Mouse (Mus musculus) midbrain, embryonic 16.5 days (tissue): ENCODE measurements around the gene Fam53a. TPM values are rescaled to one million over a fixed set of nuclear protein-coding genes. Genes with fewer than 3 reads are reported as not detected.

Source experiments
- ATAC-seq: fragments of 200-750 bp; cut with Nextera tagmentation; 2 replicates; pipeline ENCODE4 v1.8.0; 2017; ENCODE audit warnings: moderate TSS enrichment
- H3K27ac ChIP-seq: fragments of 300-500 bp; sonication (generic); 2 replicates; pipeline ENCODE4 v1.5.1; 2014; ENCODE audit warnings: mild to moderate bottlenecking, low read length, mixed read lengths
- H3K27me3 ChIP-seq: fragments of 300-500 bp; sonication (generic); 2 replicates; pipeline ENCODE4 v1.6.1; 2014; ENCODE audit warnings: low read depth, low read length, mixed read lengths; ENCODE audit not compliant: control insufficient read depth, insufficient read depth
- H3K36me3 ChIP-seq: fragments of 300-500 bp; sonication (generic); 2 replicates; pipeline ENCODE4 v1.6.1; 2014; ENCODE audit warnings: mild to moderate bottlenecking, low read length, moderate library complexity, mixed read lengths; ENCODE audit not compliant: control insufficient read depth, insufficient read depth
- H3K4me1 ChIP-seq: fragments of 300-500 bp; sonication (generic); 2 replicates; pipeline ENCODE4 v1.6.1; 2014; ENCODE audit warnings: mild to moderate bottlenecking, low read length, mixed read lengths; ENCODE audit not compliant: control insufficient read depth, insufficient read depth
- H3K4me2 ChIP-seq: fragments of 300-500 bp; sonication (generic); 2 replicates; pipeline ENCODE4 v1.6.1; 2014; ENCODE audit warnings: mild to moderate bottlenecking, low read length, mixed read lengths
- H3K4me3 ChIP-seq: fragments of 300-500 bp; sonication (generic); 2 replicates; pipeline ENCODE4 v1.5.1; 2014; ENCODE audit warnings: low read depth, mild to moderate bottlenecking, low read length, moderate library complexity, mixed read lengths
- H3K9ac ChIP-seq: fragments of 300-500 bp; sonication (generic); 2 replicates; pipeline ENCODE4 v1.6.1; 2014; ENCODE audit warnings: low read depth, low read length, mixed read lengths
- H3K9me3 ChIP-seq: fragments of 300-500 bp; sonication (generic); replicated peaks from 2 replicates; pipeline ENCODE4 v1.6.1; 2014; ENCODE audit warnings: mild to moderate bottlenecking, low read length, mixed read lengths; ENCODE audit not compliant: control insufficient read depth, poor library complexity, severe bottlenecking
- WGBS: fragments of 180-500 bp; shearing (Covaris S2); extraction: QIAGEN DNeasy Blood & Tissue Kit; methylation state at CpG from one replicate; pipeline ENCODE4 v1.1.7; 2014; 5-methylcytosine and 5-hydroxymethylcytosine counted together
- polyA plus RNA-seq: library from polyadenylated mRNA; unstranded; fragments of >200 nt; fragmentation: Nextera tagmentation; extraction: Ambion mirVana; gene quantifications from 2 replicates; pipeline ENCODE4 v1.2.1, GENCODE M21; 2015

Fam53a gene
- polyA plus RNA-seq, 1 experiment from 2014 or later, result 30.3 TPM

DNA sequence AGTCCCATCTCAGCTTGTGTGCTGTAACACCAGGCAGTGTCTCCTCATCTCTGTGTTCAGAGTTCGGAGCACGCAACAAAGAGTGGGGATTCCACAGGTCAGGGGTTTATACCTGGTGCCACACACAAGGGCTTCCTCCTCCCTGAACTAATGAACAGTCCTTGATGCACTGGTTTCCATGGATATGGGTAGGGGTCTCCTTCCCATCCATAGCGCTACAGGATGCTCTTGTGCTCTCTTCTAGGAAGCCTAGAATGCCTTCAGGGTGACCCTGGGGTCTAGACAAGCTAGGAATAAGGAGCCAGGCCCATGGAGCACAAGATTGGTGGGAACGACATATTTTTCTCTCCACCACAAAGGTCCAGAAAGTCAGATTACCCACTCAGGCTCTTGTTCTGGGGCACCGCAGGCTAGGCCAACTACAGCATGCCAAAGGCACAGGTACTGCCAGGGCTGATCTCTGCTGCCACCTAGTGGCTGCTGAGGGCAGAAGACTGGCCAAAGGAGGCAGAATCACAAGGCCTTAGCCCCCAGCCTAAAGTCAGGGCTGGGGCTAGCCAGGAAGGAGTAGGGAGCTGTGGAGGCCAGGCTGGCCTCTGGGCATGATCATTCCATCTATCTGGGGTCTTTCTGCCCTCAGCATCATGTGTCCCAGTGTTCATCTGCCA lies 40.1 kb downstream of the Fam53a start:
- WGBS, result 69% methylated on average over 5 of the region's 5 CpGs
- Histone ChIP-seq H3K9me3 (no peaks in the 10 kb centered on the region), H3K9ac (no peak overlapping the region), H3K27me3 (no peaks in the 10 kb centered on the region), H3K36me3 (no peaks in the 10 kb centered on the region), H3K4me3 (no peak overlapping the region), H3K27ac (no peak overlapping the region), H3K4me1 (no peaks in the 10 kb centered on the region), H3K4me2 (no peak overlapping the region)
- peak; percentile 66 for ATAC-seq

DNA sequence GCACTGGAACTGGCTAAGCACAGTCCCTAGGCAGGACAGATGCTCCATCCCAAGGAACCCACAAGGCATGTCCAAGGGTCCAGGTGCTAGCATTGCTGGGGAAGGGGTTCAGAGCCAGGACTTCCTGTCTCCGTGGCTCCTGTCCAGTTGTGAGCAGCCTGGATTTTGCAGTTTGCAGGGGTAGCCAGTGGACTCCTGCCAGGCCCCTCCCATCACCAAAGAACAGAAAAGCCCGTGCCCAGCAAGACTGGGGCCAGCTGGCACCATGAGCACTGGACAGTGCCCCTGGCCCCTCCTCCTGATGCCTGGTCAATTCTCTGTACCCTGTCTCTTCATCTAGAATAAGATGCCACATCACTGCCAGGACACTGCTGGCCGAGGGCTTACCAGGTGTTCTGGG lies 41.4 kb downstream of the Fam53a start:
- WGBS, result 83% methylated on average over 3 of the region's 3 CpGs
- H3K27ac ChIP-seq, result no peak overlapping the region
- no peak for ATAC-seq
- H3K4me3 ChIP-seq, result no peak overlapping the region
- no peak overlapping the region for H3K4me2 ChIP-seq
- H3K36me3 ChIP-seq, result no peaks in the 10 kb centered on the region
- H3K9me3 ChIP-seq, result no peaks in the 10 kb centered on the region
- no peaks in the 10 kb centered on the region for H3K27me3 ChIP-seq
- no peaks in the 10 kb centered on the region for H3K4me1 ChIP-seq
- H3K9ac ChIP-seq, result no peak overlapping the region

DNA sequence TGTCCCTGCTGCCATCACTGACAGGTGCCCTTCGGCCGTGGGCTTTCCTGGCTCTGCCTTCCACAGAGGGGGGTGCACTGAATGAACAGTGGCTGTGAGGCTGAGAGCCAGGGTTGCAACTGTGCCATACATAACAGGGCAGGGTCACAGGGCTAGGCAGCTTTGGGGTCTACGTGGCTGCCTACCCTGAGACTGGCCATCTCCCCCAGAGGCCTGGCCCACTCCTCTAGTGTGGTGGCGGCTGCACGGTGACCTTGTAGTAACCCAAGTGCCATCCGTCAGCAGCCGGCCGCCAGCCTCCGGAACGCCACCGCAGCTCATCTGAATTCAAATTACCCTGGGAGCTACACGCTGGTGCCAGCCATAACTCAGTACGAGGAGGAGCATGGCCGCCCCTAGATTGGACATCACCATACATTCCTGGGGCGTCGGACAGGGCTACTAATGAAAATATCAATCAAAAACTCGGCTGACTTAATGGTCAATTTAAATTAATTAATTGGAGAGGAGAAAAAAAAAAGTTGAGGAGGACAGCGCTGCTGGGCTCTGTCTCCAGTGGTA lies 41.9 kb downstream of the Fam53a start:
- WGBS, result 78% methylated on average over 18 of the region's 18 CpGs
- Histone ChIP-seq H3K4me3 (no peak overlapping the region), H3K36me3 (no peaks in the 10 kb centered on the region), H3K4me2 (no peak overlapping the region), H3K9ac (no peak overlapping the region), H3K27ac (no peak overlapping the region), H3K9me3 (no peaks in the 10 kb centered on the region), H3K4me1 (no peaks in the 10 kb centered on the region), H3K27me3 (no peaks in the 10 kb centered on the region)
- ATAC-seq, result no peak

DNA sequence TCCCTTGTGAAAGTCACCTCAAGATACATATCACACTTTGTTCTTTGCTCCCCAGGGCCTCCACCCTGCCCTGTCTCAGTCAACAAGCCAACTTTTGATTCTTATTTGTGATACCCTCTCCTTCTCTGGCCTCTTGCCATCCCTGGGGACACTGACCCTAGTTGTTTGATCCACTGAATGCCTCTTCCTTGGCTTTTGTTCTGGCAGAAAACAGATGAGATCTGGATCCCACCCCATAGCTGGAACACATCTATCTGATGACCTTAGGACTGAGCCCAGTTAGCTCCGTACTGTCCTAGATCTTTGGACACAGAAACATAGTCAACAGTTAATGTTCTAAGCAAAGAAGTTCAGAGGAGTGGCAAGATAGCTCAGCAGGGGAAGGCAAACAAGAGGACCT lies 49.1 kb downstream of the Fam53a start:
- Histone ChIP-seq H3K9me3 (no peaks in the 10 kb centered on the region), H3K27ac (no peak overlapping the region), H3K27me3 (no peaks in the 10 kb centered on the region; the same call in 1 of the 2 replicates), H3K9ac (no peak overlapping the region), H3K36me3 (no peaks in the 10 kb centered on the region), H3K4me3 (no peak overlapping the region), H3K4me1 (no peaks in the 10 kb centered on the region), H3K4me2 (no peak overlapping the region)
- WGBS, result 87% methylated on average over 1 of the region's 1 CpGs
- no peak for ATAC-seq

DNA sequence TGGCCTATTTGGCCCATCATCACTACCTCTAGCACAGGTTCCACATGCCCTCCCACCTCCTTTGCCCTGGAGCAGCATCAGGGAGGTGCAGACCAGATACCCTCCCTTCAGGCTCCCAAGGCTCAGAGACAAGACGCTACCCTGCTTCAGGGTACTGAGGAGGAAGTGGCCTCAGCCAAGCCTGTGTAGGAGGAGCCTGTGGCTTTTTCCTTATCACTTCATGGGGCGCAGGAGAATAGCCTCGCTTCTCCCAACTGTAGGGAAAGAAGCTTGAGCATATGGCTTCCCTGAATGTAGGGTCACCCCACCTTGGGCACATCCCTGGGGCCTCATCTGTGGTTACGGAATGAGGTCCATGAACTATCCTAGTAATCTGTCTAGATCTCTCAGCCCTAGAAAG lies 55.2 kb downstream of the Fam53a start:
- no peaks in the 10 kb centered on the region for H3K36me3 ChIP-seq
- H3K4me3 ChIP-seq, result no peak overlapping the region
- no peaks in the 10 kb centered on the region for H3K27me3 ChIP-seq
- no peak overlapping the region for H3K4me2 ChIP-seq
- H3K27ac ChIP-seq, result no peak overlapping the region
- no peak overlapping the region for H3K9ac ChIP-seq
- 89% methylated on average over 4 of the region's 4 CpGs for WGBS
- no peak for ATAC-seq
- no peaks in the 10 kb centered on the region for H3K4me1 ChIP-seq
- no peaks in the 10 kb centered on the region for H3K9me3 ChIP-seq

DNA sequence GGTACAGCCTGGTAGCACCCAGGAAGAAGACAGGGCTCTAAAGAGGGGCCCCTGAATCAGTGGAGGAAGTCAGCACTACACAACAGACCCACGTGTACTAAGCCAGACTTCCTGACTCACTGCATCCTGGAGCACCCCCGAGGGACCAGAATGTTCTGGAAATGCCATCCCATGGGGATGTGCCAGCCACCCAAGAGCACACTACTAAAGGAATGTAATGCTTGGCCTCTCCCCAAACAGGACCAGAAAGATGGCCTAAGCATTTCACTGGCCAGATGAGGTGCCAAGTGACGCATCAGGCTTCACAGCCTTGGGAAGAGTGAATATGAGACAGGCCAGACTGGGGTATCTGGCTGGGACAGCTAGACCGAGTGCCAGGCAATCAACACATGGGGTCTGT lies 63.5 kb downstream of the Fam53a start:
- 89% methylated on average over 4 of the region's 4 CpGs for WGBS
- ATAC-seq, result no peak
- Histone ChIP-seq H3K4me1 (no peaks in the 10 kb centered on the region), H3K4me3 (no peak overlapping the region), H3K27ac (no peak overlapping the region), H3K27me3 (no peaks in the 10 kb centered on the region), H3K4me2 (no peak overlapping the region), H3K9me3 (no peaks in the 10 kb centered on the region), H3K9ac (no peak overlapping the region), H3K36me3 (no peaks in the 10 kb centered on the region)

DNA sequence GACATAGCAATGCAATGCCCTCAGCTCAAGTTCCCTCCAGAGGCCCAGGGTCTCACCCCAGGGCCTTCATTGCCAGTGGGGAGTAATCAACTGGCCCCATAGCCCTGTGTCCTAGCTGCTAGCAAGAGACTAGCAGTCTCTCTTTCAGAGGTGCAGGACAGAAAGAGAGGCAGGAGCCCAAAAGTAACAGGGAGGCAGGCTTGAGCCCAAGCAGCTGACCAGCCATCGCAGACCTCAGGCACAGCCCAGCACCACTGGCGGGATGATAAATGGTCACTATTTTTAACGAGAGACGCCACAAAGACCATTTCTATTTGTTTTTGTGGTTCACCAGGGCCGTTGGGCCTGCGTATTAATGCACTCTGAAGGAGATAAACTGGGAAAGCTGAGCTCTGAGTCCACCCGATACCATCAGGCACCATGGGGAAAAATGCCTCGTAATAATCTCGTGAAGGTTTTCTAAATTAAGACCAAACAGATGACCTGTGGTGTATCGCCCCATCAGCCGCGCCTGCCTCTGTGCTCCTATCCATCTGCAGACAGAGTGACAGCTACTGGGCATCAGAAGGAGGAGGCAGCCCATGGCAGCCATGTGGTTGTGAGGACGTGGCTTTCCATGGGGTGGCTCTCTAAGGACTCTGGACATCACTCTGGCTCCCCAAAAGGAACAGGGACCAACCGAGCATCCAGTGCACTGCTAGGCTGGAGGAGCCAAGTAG lies 73.0 kb downstream of the Fam53a start:
- Histone ChIP-seq H3K9me3 (no peaks in the 10 kb centered on the region), H3K4me1 (no peaks in the 10 kb centered on the region), H3K4me2 (no peak overlapping the region), H3K36me3 (no peaks in the 10 kb centered on the region), H3K9ac (no peak overlapping the region), H3K27ac (no peak overlapping the region), H3K4me3 (no peak overlapping the region), H3K27me3 (no peaks in the 10 kb centered on the region)
- no peak for ATAC-seq
- 89% methylated on average over 14 of the region's 14 CpGs for WGBS

Other genes starting within 250 kb of the Fam53a start
- gene Nkx1-1, start 195.7 kb downstream of the Fam53a start, polyA plus RNA-seq, result not detected in 2 replicates
- 0.70 and 0.89 TPM in 2 replicates for gene Gm9903, start 290 bp upstream of the Fam53a start, polyA plus RNA-seq
- 119 and 123 TPM in 2 replicates for gene Slbp, start 22.9 kb upstream of the Fam53a start, polyA plus RNA-seq
- 25.0 and 28.4 TPM in 2 replicates for gene Tacc3, start 28.5 kb upstream of the Fam53a start, polyA plus RNA-seq
- 29.1 and 29.7 TPM in 2 replicates for gene Tmem129, start 28.8 kb upstream of the Fam53a start, polyA plus RNA-seq
- 19.1 and 23.9 TPM in 2 replicates for gene Fgfr3, start 92.0 kb upstream of the Fam53a start, polyA plus RNA-seq
- gene Letm1, start 153.2 kb upstream of the Fam53a start, polyA plus RNA-seq, result 69.1 and 71.5 TPM in 2 replicates
- 75.9 and 84.5 TPM in 2 replicates for gene Nsd2, start 191.1 kb upstream of the Fam53a start, polyA plus RNA-seq